Mouse (Mus musculus): ENCODE data around the gene 2210010C04Rik. TPM values are rescaled to one million over a fixed set of nuclear protein-coding genes. Genes with fewer than 3 reads are reported as not detected.
"Not testable (repeated sequence)": the region's sequence is repeated elsewhere in the genome, so short reads cannot be mapped to it uniquely, and the experiment has no call there.

Gene 2210010C04Rik
- total RNA-seq, 2 experiments from 2014 or later, result not detected

GRCm38 (mm10) chr6:41019140-41019539 is 16.2 kb downstream of the 2210010C04Rik start:
- no peak for DNase-seq

DNA sequence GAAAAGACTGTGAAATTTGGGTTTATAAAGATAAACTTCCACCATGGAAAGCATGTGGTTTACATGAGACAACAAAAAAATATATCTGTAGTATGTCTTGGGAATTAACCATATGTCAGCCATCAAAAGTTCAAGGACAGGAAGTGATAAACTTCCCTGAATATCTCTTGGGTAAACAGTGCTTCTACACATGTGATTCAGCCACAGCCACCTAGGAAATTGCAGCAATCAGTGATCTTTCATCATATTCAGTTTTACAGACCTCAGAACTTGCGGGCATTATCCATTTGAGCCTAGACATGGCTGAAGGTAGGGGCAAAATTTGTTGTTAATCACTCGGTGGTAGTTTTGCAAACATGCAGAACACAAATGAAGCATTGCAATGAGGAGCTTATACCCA is 16.7 kb downstream of the 2210010C04Rik start:
- no peak for DNase-seq

GRCm38 (mm10) chr6:41015065-41015464 is 20.2 kb downstream of the 2210010C04Rik start:
- no peak for DNase-seq

DNA sequence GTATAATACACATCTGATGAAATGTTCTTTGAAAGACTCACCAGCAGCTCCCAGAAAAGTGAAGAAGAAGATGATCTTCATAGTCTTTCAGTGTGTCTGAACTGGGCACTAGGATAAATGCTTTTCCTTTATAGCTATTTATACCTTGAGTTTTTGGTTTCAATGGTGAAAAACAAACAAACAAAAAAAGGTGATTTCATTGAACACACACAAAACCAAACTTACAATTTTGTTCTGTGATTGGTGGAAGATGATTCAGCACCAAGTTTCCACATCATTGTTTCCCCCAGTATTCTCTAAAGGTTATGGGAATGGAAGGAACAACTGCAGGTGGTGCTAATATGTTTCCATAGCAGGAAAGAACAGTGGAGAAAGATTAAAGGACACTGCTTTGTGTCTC is 35.9 kb downstream of the 2210010C04Rik start, which contains the start of gene Gm2663:
Gm2663 (minus strand) TSS at position 101 of the 400 bp plus-strand sequence.
- not testable (repeated sequence) for DNase-seq

Other genes with a start within 250 kb of the 2210010C04Rik start
- not detected for gene Moxd2, start 148.0 kb downstream of the 2210010C04Rik start, total RNA-seq (2021)
- gene Prss58, start 135.1 kb downstream of the 2210010C04Rik start, total RNA-seq (2021), result not detected
- gene 1700074P13Rik, start 95.0 kb downstream of the 2210010C04Rik start, total RNA-seq (2021), result not detected
- gene Gm4744, start 83.6 kb downstream of the 2210010C04Rik start, total RNA-seq (2021), result not detected
- not detected for gene 1810009J06Rik, start 70.8 kb downstream of the 2210010C04Rik start, total RNA-seq (2021)
- gene Gm2663, start 36.0 kb downstream of the 2210010C04Rik start, total RNA-seq (2021), result not detected

All from adrenal gland, postnatal 36 days (tissue).